Mouse (Mus musculus) hindbrain, embryonic 16.5 days (tissue): ENCODE measurements at regions not wholly inside any gene's neighbourhood (a gene's known extent, or its start where the extent isn't known, plus 50 kb on each side); places are given as distances from the start of the nearest gene placed in this dataset.

ENCODE experiments used
- ATAC-seq: fragments of 200-750 bp; cut with Nextera tagmentation; 2 replicates; pipeline ENCODE4 v1.8.0; 2017; ENCODE audit warnings: moderate TSS enrichment, moderate library complexity
- H3K27ac ChIP-seq: fragments of 300-500 bp; sonication (generic); 2 replicates; pipeline ENCODE4 v1.5.1; 2014; ENCODE audit warnings: low read depth, mild to moderate bottlenecking, control low read depth, low read length, moderate library complexity
- H3K27me3 ChIP-seq: fragments of 300-500 bp; sonication (generic); replicated peaks from 2 replicates; pipeline ENCODE4 v1.6.1; 2014; ENCODE audit warnings: low read length; ENCODE audit not compliant: control insufficient read depth, insufficient read depth
- H3K36me3 ChIP-seq: fragments of 300-500 bp; sonication (generic); 2 replicates; pipeline ENCODE4 v1.6.1; 2014; ENCODE audit warnings: mild to moderate bottlenecking, low read length, moderate library complexity, mixed read lengths; ENCODE audit not compliant: control insufficient read depth, insufficient read depth
- H3K4me1 ChIP-seq: fragments of 300-500 bp; sonication (generic); 2 replicates; pipeline ENCODE4 v1.6.1; 2014; ENCODE audit warnings: low read depth, low read length; ENCODE audit not compliant: control insufficient read depth, insufficient read depth
- H3K4me2 ChIP-seq: fragments of 300-500 bp; sonication (generic); 2 replicates; pipeline ENCODE4 v1.6.1; 2014; ENCODE audit warnings: mild to moderate bottlenecking, low read length, control low read depth, moderate library complexity
- H3K4me3 ChIP-seq: fragments of 300-500 bp; sonication (generic); 2 replicates; pipeline ENCODE4 v1.5.1; 2014; ENCODE audit warnings: mild to moderate bottlenecking, low read length, control low read depth, moderate library complexity
- H3K9ac ChIP-seq: fragments of 300-500 bp; sonication (generic); 2 replicates; pipeline ENCODE4 v1.6.1; 2014; ENCODE audit warnings: low read depth, mild to moderate bottlenecking, control low read depth, low read length, moderate library complexity
- H3K9me3 ChIP-seq: fragments of 300-500 bp; sonication (generic); 2 replicates; pipeline ENCODE4 v1.6.1; 2014; ENCODE audit warnings: mild to moderate bottlenecking, low read length, moderate library complexity; ENCODE audit not compliant: control insufficient read depth
- WGBS: fragments of 180-500 bp; shearing (Covaris S2); extraction: QIAGEN DNeasy Blood & Tissue Kit; methylation state at CpG from one replicate; pipeline ENCODE4 v1.1.7; 2014; 5-methylcytosine and 5-hydroxymethylcytosine counted together

GRCm38 (mm10) chr3:110329175-110329574, 78.4 kb upstream of the Prmt6 start:
- ATAC-seq, result no peak
- Histone ChIP-seq H3K27ac (no peak overlapping the region), H3K9ac (no peak overlapping the region), H3K4me3 (no peak overlapping the region), H3K27me3 (no peaks in the 10 kb centered on the region), H3K36me3 (no peaks in the 10 kb centered on the region), H3K9me3 (no peaks in the 10 kb centered on the region), H3K4me1 (no peaks in the 10 kb centered on the region), H3K4me2 (no peak overlapping the region)
- WGBS, result 86% methylated on average over 1 of the region's 1 CpGs

GRCm38 (mm10) chr3:110310270-110310669, 59.5 kb upstream of the Prmt6 start:
- H3K4me3 ChIP-seq, result no peak overlapping the region
- no peak overlapping the region for H3K9ac ChIP-seq
- no peaks in the 10 kb centered on the region for H3K9me3 ChIP-seq
- H3K27me3 ChIP-seq, result no peaks in the 10 kb centered on the region
- no peaks in the 10 kb centered on the region for H3K36me3 ChIP-seq
- WGBS, result 95% methylated on average over 1 of the region's 1 CpGs
- no peak overlapping the region for H3K27ac ChIP-seq
- no peak for ATAC-seq
- no peak overlapping the region for H3K4me2 ChIP-seq
- H3K4me1 ChIP-seq, result no peaks in the 10 kb centered on the region

GRCm38 (mm10) chr3:110303166-110303565, 52.4 kb upstream of the Prmt6 start:
- Histone ChIP-seq H3K4me3 (no peak overlapping the region), H3K4me1 (no peaks in the 10 kb centered on the region), H3K9ac (no peak overlapping the region), H3K4me2 (no peak overlapping the region), H3K27me3 (no peaks in the 10 kb centered on the region), H3K36me3 (no peaks in the 10 kb centered on the region), H3K9me3 (no peaks in the 10 kb centered on the region), H3K27ac (no peak overlapping the region)
- no peak for ATAC-seq
- 66% methylated on average over 2 of the region's 2 CpGs for WGBS
